In genomic region chr15:103503660-103504059, GRCm38 (mm10) we compare ENCODE assay signal across 8 mouse cellular contexts. TPM values are rescaled to one million over a fixed set of nuclear protein-coding genes. Genes with fewer than 3 reads are reported as not detected.
DNase-seq lines count a peak whose midpoint lies in the region; ATAC-seq lines count a peak whose summit lies in the region.

No protein-coding gene starts in this region.

- H3K4me3 ChIP-seq in lung, embryonic 16.5 days (ENCODE audit: low read length) = peak overlapping the region; percentile 50
- H3K4me3 ChIP-seq in intestine, embryonic 14.5 days (ENCODE audit: low read depth, low read length) = peak overlapping the region; percentile 45; the same call in 1 of the 2 replicates
- peak overlapping the region; percentile 58 for H3K4me3 ChIP-seq in neural tube, embryonic 11.5 days (ENCODE audit: low read depth, low read length)

- WGBS in lung, embryonic 16.5 days = 37% methylated on average over 12 of the region's 12 CpGs
- 42% methylated on average over 12 of the region's 12 CpGs for WGBS in intestine, embryonic 14.5 days
- WGBS in neural tube, embryonic 11.5 days = 46% methylated on average over 12 of the region's 12 CpGs

- H3K27me3 ChIP-seq in lung, embryonic 16.5 days (ENCODE audit: control insufficient read depth, insufficient read depth, low read depth, low read length) = peaks cover 29% of the 10 kb centered on the region
- H3K27me3 ChIP-seq in intestine, embryonic 14.5 days (replicated peaks; ENCODE audit: control insufficient read depth, insufficient read depth, low read length) = peaks cover 28% of the 10 kb centered on the region
- H3K27me3 ChIP-seq in neural tube, embryonic 11.5 days (ENCODE audit: control insufficient read depth, insufficient read depth, low read length) = 0 out of 2 replicates have a peak, but pooled peaks cover 2% of the 10 kb centered on the region

- H3K4me2 ChIP-seq in lung, embryonic 16.5 days (ENCODE audit: low read depth, low read length) = peak overlapping the region; percentile 90
- H3K4me2 ChIP-seq in intestine, embryonic 14.5 days (ENCODE audit: low read length) = peak overlapping the region; percentile 95
- H3K4me2 ChIP-seq in neural tube, embryonic 11.5 days (ENCODE audit: low read depth) = peak overlapping the region; percentile 93

- H3K27ac ChIP-seq in lung, embryonic 16.5 days (ENCODE audit: low read length) = no peak overlapping the region
- no peak overlapping the region for H3K27ac ChIP-seq in intestine, embryonic 14.5 days (ENCODE audit: low read depth)
- H3K27ac ChIP-seq in neural tube, embryonic 11.5 days (ENCODE audit: low read depth, low read length) = no peak overlapping the region

- ATAC-seq in lung, embryonic 16.5 days (ENCODE audit: low read depth) = no peak
- ATAC-seq in intestine, embryonic 14.5 days (replicated peaks; ENCODE audit: low FRiP score, low TSS enrichment, low read depth) = no peak
- ATAC-seq in neural tube, embryonic 11.5 days (ENCODE audit: insufficient read depth, low FRiP score, low TSS enrichment) = peak; percentile 21; the same call in 1 of the 2 replicates

- no peaks in the 10 kb centered on the region for H3K9me3 ChIP-seq in lung, embryonic 16.5 days (ENCODE audit: control insufficient read depth, low read length)
- H3K9me3 ChIP-seq in intestine, embryonic 14.5 days (ENCODE audit: control insufficient read depth, low read length) = no peaks in the 10 kb centered on the region
- no peaks in the 10 kb centered on the region for H3K9me3 ChIP-seq in neural tube, embryonic 11.5 days (ENCODE audit: control insufficient read depth, low read length)

- DNase-seq in adrenal gland, adult 2 months = peak; percentile 12
- DNase-seq in adrenal gland, adult 8-10 months = no peak
- no peak for DNase-seq in lung, postnatal 14 days
- DNase-seq in intestine, embryonic 14.5 days (ENCODE audit: low spot score) = no peak
- no peak for DNase-seq in neural tube, embryonic 11.5 days (ENCODE audit: low spot score)
- no peak for DNase-seq in spleen, adult 18-20 months
- DNase-seq in frontal cortex, postnatal 25 days (ENCODE audit: low spot score in 2 of 2) = no peak

- 0 out of 2 replicates have a peak, but pooled peaks cover 2% of the 10 kb centered on the region for H3K4me1 ChIP-seq in lung, embryonic 16.5 days (replicated peaks; ENCODE audit: control insufficient read depth, insufficient read depth, low read length)
- H3K4me1 ChIP-seq in intestine, embryonic 14.5 days (replicated peaks; ENCODE audit: control insufficient read depth, insufficient read depth, low read length) = 0 out of 2 replicates have a peak, but pooled peaks cover 2% of the 10 kb centered on the region
- 0 out of 2 replicates have a peak, but pooled peaks cover 4% of the 10 kb centered on the region for H3K4me1 ChIP-seq in neural tube, embryonic 11.5 days (ENCODE audit: control insufficient read depth, insufficient read depth, low read length)

- no peak overlapping the region for H3K9ac ChIP-seq in lung, embryonic 16.5 days (ENCODE audit: low read length)
- no peak overlapping the region for H3K9ac ChIP-seq in intestine, embryonic 14.5 days (ENCODE audit: low read length)
- peak overlapping the region; percentile 72 for H3K9ac ChIP-seq in neural tube, embryonic 11.5 days (ENCODE audit: low read length)

- no peaks in the 10 kb centered on the region for H3K36me3 ChIP-seq in lung, embryonic 16.5 days (ENCODE audit: control insufficient read depth, insufficient read depth, low read length)
- no peaks in the 10 kb centered on the region for H3K36me3 ChIP-seq in intestine, embryonic 14.5 days (ENCODE audit: control insufficient read depth, insufficient read depth, low read length)
- H3K36me3 ChIP-seq in neural tube, embryonic 11.5 days (ENCODE audit: control insufficient read depth, insufficient read depth, low read length) = no peaks in the 10 kb centered on the region

RNA-seq across cellular contexts. Expression of gene Pde1b, which starts 0.8 kb away (rescaled TPM):
- total RNA-seq in adrenal gland, adult 2 months (2021) = 10 to 100 TPM in 1 of 2 experiments, 1 to 10 TPM in 1; 6.8 to 10.4 TPM
- polyA plus RNA-seq in adrenal gland, adult 2 months (2012; rRNA removed) = 2.7 and 3.7 TPM in 2 replicates
- 10 to 100 TPM in 2 of 4 experiments, 1 to 10 TPM in 2; 6.0 to 15.8 (median 10.5) TPM for total RNA-seq in adrenal gland, adult 8-10 months (2022)
- 2.3 and 2.8 TPM in 2 replicates for polyA plus RNA-seq in lung, embryonic 16.5 days (2015; fragmentation: Nextera tagmentation; extraction: Ambion mirVana)
- 6.8 and 7.1 TPM in 2 replicates for polyA plus RNA-seq in intestine, embryonic 14.5 days (2014; fragmentation: Nextera tagmentation; extraction: Ambion mirVana)
- polyA plus RNA-seq in neural tube, embryonic 11.5 days (2014; fragmentation: Nextera tagmentation; extraction: Ambion mirVana) = 26.8 and 27.6 TPM in 2 replicates

RNA-seq across cellular contexts. Expression of gene Ppp1r1a, which starts 34.1 kb away (rescaled TPM):
- 10 to 100 TPM; 24.4 to 39.6 TPM for total RNA-seq in adrenal gland, adult 2 months (2021)
- polyA plus RNA-seq in adrenal gland, adult 2 months (2012; rRNA removed) = 41.3 and 88.5 TPM in 2 replicates
- total RNA-seq in adrenal gland, adult 8-10 months (2022) = 10 to 100 TPM in 3 of 4 experiments, 1 to 10 TPM in 1; 5.1 to 14.2 (median 12.8) TPM
- polyA plus RNA-seq in lung, embryonic 16.5 days (2015; fragmentation: Nextera tagmentation; extraction: Ambion mirVana) = 6.9 and 8.2 TPM in 2 replicates
- polyA plus RNA-seq in intestine, embryonic 14.5 days (2014; fragmentation: Nextera tagmentation; extraction: Ambion mirVana) = 11.6 and 12.3 TPM in 2 replicates
- polyA plus RNA-seq in neural tube, embryonic 11.5 days (2014; fragmentation: Nextera tagmentation; extraction: Ambion mirVana) = 34.7 and 35.6 TPM in 2 replicates

RNA-seq across cellular contexts. Expression of gene Nckap1l, which starts 50.1 kb away (rescaled TPM):
- 1 to 10 TPM; 4.7 to 6.5 TPM for total RNA-seq in adrenal gland, adult 2 months (2021)
- 2.6 and 3.5 TPM in 2 replicates for polyA plus RNA-seq in adrenal gland, adult 2 months (2012; rRNA removed)
- 10 to 100 TPM in 2 of 4 experiments, 1 to 10 TPM in 2; 4.8 to 13.3 (median 8.7) TPM for total RNA-seq in adrenal gland, adult 8-10 months (2022)
- polyA plus RNA-seq in lung, embryonic 16.5 days (2015; fragmentation: Nextera tagmentation; extraction: Ambion mirVana) = 3.3 and 4.2 TPM in 2 replicates
- polyA plus RNA-seq in intestine, embryonic 14.5 days (2014; fragmentation: Nextera tagmentation; extraction: Ambion mirVana) = 3.2 TPM in 2 replicates
- polyA plus RNA-seq in neural tube, embryonic 11.5 days (2014; fragmentation: Nextera tagmentation; extraction: Ambion mirVana) = 1.7 and 2.0 TPM in 2 replicates

RNA-seq across cellular contexts. Expression of gene Gtsf2, which starts 55.4 kb away (rescaled TPM):
- total RNA-seq in adrenal gland, adult 2 months (2021) = not detected
- polyA plus RNA-seq in adrenal gland, adult 2 months (2012; rRNA removed) = not detected in 2 replicates
- total RNA-seq in adrenal gland, adult 8-10 months (2022) = not detected
- polyA plus RNA-seq in lung, embryonic 16.5 days (2015; fragmentation: Nextera tagmentation; extraction: Ambion mirVana) = not detected in 2 replicates
- not detected in 2 replicates for polyA plus RNA-seq in intestine, embryonic 14.5 days (2014; fragmentation: Nextera tagmentation; extraction: Ambion mirVana)
- not detected in 2 replicates for polyA plus RNA-seq in neural tube, embryonic 11.5 days (2014; fragmentation: Nextera tagmentation; extraction: Ambion mirVana)
